Mouse (Mus musculus) cerebellum, adult (tissue): Measurements from ENCODE around the gene Gm32742.
"Not testable (repeated sequence)": the region's sequence is repeated elsewhere in the genome, so short reads cannot be mapped to it uniquely, and the experiment has no call there.

Source experiments
- ATAC-seq: cut with Nextera tagmentation; 2 replicates; pipeline ENCODE4 v1.9.2; 2017; ENCODE audit warnings: mild to moderate bottlenecking, moderate library complexity, mixed read lengths; ENCODE audit not compliant: insufficient number of reproducible peaks, low FRiP score, low TSS enrichment

Gene Gm32742

DNA sequence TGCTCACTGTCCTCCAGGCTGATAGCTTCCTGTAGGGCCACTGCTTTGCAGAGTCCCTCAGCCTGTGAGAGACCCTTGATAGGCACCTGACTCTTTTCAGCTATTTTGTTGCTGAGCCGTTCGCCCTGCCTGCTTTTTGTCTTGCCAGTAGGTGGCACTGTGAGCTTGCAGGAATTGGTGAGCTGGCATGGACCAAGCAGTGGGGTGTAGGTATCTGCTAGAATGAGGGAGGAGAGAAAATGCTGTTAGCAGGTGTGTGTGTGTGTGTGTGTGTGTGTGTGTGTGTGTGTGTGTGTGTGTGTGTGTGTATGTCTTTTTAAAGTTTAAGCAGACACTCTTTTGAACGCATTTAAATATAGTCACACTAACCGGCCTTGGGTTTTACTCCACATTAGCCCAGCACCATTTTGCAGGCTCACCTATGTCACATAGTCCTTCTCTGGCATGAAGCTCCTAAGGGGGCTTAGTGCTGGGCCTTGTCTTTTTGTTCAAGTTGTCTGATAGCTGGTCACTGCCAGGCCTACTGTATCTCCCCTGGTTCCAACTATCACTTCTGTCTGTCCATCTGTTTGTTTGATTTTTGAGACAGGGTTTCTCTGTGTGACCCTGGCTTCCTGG lies 3.4 kb downstream of the Gm32742 start:
- ATAC-seq = peak; percentile 68; the same call in 1 of the 2 replicates

DNA sequence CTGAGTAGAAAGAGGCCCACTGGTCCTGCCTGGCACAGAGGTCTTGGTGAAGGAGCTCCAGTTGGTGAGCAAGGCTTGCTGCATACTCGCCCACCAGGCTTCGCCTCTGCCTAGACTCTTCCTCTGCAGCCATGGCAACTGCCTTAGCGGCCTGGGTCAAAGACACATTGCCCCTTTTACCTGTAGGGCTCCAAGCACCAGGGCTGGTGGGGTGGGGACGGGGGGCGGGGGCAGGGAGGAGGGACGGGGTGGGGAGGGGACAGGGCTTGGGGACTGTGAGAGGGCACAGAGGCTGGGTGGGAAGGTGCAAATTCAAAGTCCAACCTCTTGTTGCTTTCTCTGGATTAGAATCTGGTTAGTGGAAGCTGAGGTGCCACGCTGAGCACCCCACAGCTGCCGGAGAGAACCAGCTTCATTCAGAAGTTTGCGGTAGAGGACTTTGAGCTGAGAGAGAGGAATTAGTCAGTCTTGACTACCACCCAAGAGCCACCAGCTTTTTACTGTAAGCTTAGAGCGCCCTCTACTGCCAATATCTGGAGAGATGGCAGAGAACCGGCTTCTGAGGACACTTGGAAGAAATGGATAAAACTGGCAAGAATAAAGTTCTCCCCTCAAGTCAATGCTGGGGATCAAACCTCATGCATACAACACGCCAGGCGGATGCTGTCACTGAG lies 13.1 kb downstream of the Gm32742 start:
- no peak for ATAC-seq

DNA sequence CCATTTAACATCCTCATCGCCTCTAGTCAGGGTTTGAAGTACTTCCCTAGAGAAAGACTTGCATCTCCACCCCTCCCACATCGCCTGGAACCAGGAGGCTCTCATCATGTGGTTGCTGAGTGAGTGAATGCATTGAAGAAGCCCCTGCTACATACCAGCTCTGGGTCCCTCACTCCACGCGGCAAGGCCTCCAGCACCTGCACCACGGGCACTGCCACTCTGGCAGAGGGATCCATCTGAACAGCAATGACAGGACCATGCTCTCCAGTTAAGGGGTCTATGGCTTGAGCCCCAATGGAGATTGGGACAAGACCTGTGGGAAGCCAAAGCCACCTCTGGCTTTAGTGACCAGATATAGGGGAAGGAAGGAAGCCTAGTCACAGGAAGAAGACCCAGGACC lies 18.0 kb downstream of the Gm32742 start:
- ATAC-seq = no peak

DNA sequence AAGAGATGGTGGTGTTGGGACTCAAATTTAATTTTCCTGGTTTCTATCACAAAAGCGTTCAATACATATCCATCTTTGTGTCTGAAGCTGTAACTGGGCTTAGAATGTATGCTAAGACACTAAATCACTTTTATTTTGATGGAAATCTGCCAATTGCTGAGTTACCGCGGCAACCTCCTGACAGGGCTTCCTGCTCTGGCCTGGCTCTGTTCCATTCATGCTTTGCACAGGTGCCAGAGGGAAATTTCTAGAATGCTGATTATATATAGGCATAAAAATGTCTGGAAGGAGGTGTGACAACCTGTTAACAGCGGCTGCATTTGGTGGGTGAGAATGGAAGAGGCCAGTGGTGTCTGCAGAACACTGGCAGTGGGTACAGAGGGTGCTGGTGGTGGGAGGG lies 18.8 kb downstream of the Gm32742 start:
- ATAC-seq = no peak

DNA sequence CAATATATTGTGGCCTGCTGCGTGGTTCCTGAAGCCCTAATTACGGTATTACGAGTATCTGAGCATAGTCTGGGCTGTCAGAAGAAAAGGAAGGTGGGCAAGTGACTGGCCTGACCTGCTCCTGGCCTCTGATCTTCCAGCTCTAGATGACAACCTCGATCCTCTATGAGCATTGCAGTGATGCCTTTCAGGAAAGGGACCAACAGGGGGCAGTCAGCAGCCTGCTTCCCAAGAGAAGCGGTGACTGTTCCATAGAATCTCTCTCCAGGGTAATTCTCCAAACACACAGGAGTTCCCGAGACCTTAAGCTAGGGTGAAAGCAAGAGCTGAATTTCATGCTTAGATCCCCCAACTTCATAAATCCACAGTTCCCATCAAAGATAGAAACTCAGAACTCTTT lies 21.1 kb downstream of the Gm32742 start:
- no peak for ATAC-seq

DNA sequence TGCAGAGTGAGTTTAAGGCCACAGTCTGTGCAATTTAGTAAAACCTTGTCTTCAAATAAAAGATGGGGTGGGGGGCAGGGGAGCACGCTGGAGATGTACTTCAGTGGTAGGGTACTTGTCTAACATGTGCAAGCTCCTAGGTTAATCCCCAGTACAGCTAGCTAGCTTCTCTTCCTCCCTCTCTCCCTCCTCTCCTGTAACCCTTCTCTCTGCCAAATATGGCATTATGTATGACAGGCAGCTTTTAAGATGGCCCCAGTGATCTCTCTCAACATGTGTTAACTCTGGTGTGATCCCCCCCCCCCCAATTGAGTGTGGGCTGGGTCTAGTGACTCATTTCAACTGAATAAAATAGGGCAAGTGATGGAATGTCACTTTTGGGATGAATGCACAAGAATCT lies 21.9 kb downstream of the Gm32742 start:
- no peak for ATAC-seq

DNA sequence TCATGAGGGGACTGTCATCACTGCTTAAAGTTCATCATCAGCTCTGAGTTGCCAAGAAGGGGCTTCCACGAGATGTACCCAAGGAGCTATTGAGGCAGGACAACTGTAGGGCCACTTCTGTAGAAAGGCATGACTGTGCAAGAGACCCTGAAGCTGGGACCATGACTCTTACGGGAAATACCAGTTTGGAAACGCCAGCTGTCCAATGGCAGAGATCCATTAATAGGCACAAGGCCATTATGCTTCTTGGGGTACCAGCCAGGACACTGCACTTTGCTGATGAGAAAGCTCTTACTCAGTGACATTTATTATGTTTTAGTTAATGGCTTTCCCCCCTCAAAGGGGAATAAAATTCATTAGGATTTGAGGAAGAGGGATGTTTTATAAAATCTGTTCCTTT lies 24.6 kb downstream of the Gm32742 start:
- ATAC-seq = no peak

DNA sequence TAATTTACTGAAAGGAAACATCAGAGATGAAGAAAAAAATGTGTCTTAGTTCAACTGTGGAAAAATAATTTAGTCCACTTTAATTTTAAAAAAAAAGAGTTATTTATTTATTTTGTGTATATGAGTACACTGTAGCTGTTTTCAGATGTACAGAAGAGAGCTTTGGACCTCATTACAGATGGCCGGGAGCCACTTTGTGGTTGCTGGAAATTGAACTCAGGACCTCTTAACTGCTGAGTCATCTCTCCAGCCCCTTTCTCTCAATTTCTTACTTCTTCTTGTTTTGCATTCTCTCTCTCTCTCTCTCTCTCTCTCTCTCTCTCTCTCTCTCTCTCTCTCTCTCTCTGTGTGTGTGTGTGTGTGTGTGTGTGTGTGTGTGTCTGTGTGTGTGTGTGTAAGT lies 25.9 kb downstream of the Gm32742 start:
- not testable (repeated sequence) for ATAC-seq

DNA sequence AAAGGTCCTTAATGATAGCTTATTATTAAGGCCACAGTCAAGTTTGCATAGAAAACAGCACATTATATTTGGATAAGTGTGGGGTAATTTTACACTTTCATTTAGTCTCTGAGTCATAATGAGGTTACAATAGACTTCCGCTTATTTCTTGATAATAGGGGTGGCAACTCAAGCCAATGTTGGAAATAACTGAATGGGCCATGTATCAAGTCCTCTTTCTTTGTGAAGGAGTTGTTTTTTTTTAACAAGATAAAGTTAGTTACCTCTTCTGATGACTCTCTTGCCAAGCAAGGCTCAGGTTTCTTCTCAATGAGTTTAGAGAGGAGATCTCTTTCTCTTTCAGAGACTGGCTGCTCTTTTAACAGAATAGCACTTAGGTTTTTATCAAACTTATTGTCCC lies 27.0 kb downstream of the Gm32742 start:
- no peak for ATAC-seq

DNA sequence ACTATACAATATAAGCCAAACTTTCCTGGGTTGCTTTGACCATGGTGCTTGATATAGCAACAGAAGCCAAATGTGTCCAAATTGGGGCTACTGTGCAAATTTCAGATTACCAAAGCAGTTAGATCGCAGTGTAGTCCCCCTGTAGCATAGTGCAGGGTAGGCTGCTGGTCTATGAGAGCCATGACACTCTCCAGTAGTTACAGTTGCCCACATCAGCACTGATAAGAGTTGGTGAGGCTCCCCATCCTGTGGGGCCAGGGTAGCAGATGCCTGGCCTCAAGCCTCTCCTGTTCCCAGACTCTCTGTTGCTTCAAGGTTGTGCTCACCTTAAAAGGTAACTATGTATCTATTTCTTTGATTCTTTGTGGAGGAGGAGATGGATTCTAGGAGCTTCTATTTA lies 27.5 kb downstream of the Gm32742 start:
- ATAC-seq = no peak

DNA sequence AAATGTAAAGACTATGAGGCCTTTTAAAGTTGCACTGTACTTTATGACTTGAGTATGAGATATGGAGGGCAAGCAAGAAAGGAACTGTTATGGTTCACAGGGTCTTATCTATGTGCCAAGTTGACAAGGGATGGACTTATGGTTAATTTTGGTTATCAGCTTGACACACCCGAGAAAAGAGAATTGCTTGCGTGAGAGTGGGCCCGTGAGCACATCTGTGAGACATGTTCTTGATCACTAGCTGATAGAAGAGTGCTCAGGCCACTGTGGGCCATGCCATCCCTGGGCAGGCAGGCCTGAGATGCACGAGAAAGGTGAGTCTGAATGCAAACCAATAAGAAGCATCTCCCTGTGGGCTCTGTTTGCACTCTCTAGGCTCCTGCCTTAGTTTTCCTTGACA lies 27.9 kb downstream of the Gm32742 start:
- no peak for ATAC-seq

DNA sequence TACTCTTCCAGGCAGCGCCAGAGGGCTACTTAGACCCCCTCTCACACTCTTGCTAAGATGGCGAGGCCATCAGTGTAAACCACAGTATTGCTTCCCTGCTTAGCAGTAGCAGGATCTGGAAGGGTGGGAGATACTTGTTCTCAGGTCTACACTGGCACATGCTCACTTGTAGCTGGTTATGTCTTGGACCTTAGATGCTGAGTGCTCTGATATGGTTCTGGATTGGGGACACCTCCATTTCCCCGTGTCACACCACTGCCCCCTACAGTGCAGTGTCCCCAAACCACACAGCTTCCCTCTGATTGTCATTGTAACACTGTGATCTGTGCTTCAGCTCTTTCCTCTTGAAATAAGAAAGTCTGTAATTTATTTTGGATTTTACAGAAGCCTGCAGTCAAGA lies 28.3 kb downstream of the Gm32742 start:
- no peak for ATAC-seq

DNA sequence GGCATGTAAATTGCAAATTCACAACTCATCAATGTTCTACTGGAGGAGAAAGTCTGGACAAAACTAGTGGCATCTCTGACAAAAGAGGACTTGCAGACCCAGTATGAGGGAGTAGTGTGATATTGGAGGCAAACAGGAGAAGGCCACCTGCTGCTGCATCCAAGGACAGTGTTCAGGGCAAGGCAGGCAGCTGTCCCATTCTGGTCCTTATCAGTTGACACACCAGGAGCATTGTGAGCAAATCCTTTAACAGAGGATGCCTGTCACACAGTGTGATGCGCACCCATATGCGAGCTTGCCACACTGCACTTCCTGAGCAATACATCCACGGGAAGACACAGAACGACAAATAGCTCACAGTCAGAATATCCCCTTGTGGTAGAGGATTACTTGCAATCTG lies 50.5 kb downstream of the Gm32742 start:
- ATAC-seq = no peak

DNA sequence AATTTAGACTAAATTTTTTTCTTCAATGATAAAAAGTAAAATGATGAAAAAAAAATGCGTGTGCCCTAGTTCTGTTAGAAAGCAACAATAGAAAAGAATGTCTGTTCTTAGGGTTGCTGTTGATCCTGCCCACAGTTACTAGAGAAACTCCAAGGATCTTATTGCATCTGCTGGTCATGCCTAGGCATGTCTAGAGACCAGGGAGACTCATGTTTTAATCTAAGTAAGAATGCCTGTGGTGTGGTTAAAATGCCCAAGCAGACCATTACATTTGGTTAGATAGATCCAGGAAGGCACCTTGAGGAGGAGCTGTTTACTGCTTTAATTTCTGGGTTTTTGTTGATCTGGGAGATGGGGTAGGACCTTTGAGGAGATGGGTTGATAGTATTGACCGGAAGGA lies 59.6 kb downstream of the Gm32742 start:
- ATAC-seq = no peak

DNA sequence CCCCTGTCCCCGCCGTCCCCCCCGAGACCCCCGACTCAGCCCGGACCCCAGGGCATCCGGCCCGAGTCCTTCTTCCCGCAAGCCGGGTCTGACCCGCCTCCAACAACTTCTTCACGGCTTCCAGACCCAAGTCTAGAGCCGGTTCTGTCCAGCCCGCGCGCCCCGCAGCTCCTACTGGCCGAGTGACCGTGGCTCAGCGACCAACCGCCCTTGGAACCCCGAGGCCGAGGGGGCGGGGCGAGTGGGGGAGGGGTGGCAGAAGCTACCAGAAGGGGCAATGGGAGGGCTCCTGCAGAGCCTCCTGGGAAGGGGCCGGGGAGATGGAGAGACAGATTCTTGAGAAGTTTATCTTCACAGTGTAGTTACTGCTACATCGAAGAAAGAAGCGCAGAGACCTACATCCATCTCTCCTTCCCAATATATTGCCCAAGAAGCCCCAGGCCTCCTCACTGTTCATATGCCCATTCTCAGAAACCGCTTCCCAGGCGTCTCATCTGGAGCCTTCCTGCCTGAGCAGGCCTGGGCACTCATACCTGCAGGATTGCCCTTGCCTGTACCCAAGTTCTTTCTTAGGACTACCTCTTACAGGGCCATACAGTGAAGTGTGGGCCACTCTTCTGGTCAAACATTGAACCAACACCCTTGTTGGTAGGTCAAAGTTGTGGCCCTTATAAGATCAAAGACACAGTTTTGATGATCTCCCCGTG lies 61.4 kb downstream of the Gm32742 start:
- no peak; the same call in 1 of the 2 replicates for ATAC-seq

DNA sequence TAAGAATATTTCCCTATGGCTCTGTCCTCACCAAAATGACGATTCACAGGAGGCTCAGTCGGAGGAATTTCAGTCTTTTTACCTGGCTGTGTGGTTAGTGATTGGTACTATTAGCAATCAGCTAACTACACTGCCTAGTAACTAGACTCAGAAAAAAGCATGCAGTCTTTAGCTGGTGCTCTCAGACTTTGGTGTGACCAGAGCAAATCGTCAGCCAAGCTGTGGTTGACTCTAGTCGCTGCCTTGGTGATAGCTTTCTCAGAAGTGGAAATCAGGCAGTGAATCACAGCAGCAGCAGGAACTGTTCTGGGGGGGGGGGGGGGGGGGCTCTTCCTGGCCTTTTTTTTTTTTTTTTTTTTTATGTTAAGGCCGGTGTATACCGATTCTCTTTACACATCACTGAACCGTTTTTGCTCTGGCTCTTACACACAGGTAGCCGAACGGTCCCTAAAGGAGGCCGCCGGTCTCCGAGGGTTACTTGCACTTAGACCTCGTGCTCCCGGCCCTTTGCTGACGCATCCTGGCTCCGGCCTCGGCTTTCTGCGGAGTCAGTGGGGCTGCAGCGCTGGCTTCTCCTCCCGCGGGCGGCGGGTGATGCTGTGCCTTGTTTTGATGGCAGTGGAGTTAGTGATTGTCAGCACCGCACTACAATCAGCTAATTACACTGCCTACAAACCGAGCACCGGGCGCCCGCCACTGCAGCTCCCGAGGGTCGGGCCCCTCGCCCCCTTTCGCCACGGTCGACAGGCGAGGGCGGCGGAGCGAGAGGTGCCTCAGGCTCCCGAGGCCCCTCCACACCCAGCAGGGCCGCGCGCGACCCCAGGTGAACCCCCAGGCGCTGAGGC lies 62.1 kb downstream of the Gm32742 start:
- no peak for ATAC-seq

DNA sequence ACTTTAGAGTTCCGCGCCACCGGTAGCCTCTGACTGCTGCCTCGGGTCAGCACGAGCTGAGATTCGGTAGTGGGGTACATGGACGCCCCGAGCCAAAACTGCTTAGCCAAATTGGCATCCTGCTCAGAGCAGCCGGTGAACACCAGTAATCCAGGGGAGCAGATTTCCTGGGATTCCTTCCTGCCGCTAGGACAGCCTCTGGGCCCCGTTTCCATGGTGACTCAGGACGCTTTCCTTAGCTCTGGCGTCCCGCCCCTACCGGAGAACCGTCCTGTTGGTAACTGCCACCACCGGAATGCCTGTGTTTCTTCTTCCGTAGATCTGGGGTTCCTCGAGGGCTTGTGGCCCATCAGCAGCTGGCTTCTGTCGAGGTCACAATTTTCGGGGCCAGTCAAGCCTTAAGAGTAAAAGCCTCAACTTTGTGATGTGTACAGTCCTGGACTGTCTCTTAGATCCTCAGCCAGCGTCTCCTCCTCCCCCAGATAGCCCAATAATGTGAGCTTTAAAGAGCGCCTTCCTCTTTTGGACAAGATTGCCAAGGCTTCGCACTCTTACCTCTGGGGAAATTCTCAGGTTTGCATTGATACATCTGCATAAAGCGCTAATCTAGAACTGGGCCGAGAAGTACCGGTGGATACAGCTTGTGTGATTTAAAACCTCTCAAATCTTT lies 63.4 kb downstream of the Gm32742 start, which contains the start of gene 4833427G06Rik:
Gene 4833427G06Rik (minus strand): TSS at position 323 of the 670 bp plus-strand sequence.
- no peak for ATAC-seq

DNA sequence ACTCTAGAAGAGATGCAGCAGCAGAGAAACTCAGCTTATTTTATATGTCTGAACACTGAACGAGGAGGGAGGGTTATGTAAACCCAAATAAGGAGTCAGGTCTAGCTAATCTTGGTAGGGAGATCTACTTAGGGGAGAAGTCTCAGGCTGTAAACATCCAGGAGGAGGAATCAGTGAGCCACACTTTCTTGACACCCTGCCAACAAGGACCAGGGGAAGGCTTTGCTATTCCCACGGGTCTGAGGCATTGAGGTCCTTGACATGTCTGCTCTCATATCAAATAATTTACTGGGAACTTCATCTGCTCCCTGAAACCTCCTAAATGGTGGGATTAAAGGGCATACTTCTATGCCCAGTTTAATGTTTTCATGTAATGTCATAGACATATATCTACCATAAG lies 69.0 kb downstream of the Gm32742 start:
- ATAC-seq = no peak

DNA sequence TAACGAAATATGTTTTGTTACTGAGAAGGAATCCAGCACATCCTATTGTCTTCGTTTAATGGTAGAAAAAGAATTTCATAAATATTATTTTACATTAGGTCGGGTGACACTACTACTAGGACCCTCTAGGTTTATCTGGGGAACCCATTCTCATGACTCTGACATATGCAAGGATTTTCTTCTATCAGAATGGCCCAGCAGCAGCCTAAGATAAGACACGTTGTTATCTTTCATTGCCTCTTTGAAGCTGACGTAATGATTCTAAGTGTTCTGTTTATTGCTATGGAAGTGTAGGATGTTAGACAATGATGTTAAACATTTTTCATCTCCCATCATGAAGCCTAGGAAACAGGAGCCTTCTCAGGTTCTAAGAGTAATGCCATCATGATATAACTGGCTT lies 71.6 kb downstream of the Gm32742 start:
- no peak for ATAC-seq

DNA sequence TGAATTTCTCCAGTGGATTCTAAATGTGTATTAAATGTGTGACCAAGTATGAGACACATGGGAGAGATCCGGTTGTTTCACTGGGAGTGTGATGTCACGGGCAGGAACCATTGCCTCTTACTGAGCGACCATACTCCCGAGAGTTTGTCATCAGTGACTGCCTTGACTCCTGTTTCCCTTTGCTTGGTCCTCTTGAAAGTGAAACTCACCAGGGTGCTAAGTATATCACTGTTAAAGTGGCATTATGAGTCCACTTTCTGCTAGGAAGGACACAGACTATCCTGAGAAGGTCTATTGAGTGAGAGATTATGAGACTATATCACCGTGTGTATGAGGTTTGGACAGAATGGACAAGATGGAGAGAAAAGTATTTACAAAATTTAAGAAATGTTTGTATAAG lies 83.7 kb downstream of the Gm32742 start:
- ATAC-seq = no peak
